Mouse (Mus musculus) brain, embryonic 14.5 days (tissue): ENCODE measurements around the gene 2310033P09Rik. TPM values are rescaled to one million over a fixed set of nuclear protein-coding genes. Genes with fewer than 3 reads are reported as not detected.

Experiments
- DNase-seq: peaks from one replicate; pipeline ENCODE4 v3.0.0-alpha.2; 2011; ENCODE audit warnings: low read depth
- CTCF ChIP-seq: fragments of 200-500 bp; IDR thresholded peaks from 2 replicates; pipeline ENCODE4 v1.5.1; 2012; ENCODE audit warnings: inconsistent platforms, mild to moderate bottlenecking, moderate library complexity, borderline replicate concordance; ENCODE audit not compliant: insufficient read depth, insufficient read length; ENCODE audit errors: extremely low read depth
- POLR2A ChIP-seq: fragments of 200-500 bp; IDR thresholded peaks from 2 replicates; pipeline ENCODE4 v1.6.1; 2012; ENCODE audit warnings: mild to moderate bottlenecking, inconsistent platforms, borderline replicate concordance; ENCODE audit not compliant: poor library complexity, insufficient read depth, insufficient read length, severe bottlenecking; ENCODE audit errors: extremely low read depth
- polyA plus RNA-seq: library from polyadenylated mRNA; depleted of rRNA; stranded (reverse); fragments of >200 nt; gene quantifications from 2 replicates; pipeline ENCODE4 v1.2.3, GENCODE M21; 2012; rRNA removed

The 2310033P09Rik gene
- polyA plus RNA-seq, 1 experiment, result 32.4 TPM

DNA sequence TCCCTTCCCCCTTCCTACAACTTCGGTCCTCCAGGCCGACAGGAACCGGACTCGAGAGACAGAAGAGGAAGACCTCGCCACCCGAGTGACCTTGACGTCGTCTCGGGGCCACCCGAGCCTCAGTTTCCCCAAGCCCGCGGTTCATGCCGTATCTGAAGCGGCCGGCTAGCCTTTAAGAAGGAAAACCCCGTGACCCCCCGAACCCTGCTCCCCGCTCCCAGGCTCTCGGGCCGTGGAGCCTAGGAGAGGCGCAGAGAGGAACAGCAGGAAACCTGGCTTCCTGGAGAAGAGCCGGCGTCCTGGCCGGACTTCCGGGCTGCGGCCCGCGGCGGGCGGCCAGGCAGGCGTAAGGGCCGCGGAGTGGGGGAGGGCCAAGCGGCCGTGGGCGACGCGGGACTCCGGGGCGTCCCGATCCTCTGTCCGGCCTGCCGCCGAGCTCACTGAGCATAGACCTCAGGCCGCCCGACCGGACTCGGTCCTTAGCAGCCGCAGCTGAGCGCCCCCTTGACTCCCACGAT, 19.5 kb downstream of the 2310033P09Rik start:
- DNase-seq, result no peak
- TF ChIP-seq CTCF (no peak), POLR2A (no peak)

DNA sequence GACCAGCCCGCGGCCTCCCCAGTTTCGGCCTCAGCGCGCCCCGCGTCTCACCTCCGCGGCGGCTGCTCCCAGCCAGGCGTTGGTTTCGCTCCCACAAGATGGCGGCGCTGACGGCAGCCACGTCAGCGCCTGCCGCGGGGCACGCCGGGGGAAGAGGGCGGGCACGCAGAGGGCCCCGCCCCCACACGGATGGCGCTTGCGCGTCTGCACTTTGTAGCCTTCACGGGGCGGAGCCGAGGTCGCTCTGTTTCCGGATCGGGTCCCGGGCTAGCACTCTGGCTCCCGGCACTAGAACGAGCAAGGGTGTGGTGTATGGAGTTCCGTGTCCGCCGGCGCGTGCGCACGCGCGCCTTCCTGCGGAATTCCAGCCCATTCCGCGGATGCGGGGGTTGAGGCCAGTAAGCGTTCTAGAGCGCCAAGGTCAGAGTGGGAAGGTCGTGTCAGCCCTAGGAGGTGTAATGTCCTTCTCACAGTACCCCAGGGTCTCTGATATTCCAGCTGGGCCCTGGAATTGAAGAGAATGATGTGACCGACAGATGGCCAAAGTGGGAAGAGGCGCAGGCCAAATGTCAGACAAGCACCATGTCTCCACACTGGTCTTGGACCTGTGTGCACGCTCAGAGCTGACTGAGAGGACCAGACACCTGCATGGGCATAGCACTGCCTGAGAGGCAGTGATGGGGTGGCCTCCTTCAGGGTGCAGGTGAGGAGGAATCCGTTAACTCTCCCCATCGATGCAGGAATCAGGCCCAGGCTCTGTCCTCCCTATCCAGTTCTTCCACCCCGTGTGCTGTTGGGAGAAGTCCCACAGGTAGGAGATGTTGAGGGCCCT, 20.2 kb downstream of the 2310033P09Rik start, which contains the start of gene Arf1:
TSS of gene Arf1 (minus strand) at position 149 of the 832 bp plus-strand sequence.
- TF ChIP-seq POLR2A, result peak; percentile 95
- TF ChIP-seq CTCF, result no peak
- DNase-seq, result peak; percentile 98

DNA sequence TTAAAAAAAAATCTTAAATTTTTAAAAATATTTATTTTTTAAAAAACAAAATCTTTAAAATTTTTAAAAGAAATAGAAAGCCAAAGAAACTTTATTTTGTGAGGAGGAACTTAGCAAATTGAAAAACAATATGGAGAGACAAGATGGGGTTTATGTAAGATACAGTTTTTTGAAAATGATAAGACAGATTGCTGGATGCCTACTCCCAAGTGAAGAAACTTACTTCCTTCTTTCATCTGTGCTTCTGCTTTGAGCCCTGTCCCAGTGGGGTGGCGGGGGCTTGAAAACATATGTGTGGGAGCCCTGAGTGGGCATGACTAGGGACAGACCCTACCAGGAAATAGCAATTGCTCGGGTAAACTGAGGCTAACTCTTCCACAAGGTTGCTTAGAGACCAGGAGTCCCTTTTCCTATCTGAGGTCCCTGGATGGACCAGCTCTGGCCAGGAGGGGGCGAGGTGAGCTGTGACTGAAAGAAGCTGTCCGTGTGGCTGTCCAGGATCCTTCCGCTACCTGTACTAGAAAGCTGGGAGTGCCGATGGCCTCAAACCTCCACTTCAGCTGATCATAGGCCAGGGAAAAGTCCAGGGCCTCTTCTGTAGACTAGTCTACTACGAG, 22.1 kb downstream of the 2310033P09Rik start:
- DNase-seq, result peak; percentile 58

DNA sequence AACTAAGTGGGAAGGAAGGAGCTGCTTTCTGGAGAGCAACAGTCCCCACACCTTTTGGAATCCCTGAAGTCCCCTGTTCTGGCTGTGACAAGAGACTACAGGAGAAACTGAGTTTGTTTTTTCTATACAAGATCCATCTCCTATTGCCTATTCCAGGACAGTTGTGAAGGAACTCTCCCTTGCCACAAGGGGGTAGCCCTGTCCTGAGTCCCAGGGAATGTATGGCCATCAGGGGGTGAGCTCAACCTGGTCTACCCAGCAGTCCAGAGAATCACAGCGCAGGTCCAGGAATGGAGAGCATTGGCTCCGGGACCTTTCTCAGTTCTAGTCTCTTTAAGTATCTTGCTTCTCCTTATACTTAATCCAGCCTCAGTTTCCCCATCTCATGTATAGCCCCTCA, 24.7 kb downstream of the 2310033P09Rik start:
- DNase-seq, result no peak
- peak; percentile 10; the same call in 1 of the 2 replicates for TF ChIP-seq CTCF
- TF ChIP-seq POLR2A, result no peak

More for the DNA sequence above, 22.1 kb downstream of the 2310033P09Rik start:
- TF ChIP-seq POLR2A, result no peak
- TF ChIP-seq CTCF, result peak; percentile 80

DNA sequence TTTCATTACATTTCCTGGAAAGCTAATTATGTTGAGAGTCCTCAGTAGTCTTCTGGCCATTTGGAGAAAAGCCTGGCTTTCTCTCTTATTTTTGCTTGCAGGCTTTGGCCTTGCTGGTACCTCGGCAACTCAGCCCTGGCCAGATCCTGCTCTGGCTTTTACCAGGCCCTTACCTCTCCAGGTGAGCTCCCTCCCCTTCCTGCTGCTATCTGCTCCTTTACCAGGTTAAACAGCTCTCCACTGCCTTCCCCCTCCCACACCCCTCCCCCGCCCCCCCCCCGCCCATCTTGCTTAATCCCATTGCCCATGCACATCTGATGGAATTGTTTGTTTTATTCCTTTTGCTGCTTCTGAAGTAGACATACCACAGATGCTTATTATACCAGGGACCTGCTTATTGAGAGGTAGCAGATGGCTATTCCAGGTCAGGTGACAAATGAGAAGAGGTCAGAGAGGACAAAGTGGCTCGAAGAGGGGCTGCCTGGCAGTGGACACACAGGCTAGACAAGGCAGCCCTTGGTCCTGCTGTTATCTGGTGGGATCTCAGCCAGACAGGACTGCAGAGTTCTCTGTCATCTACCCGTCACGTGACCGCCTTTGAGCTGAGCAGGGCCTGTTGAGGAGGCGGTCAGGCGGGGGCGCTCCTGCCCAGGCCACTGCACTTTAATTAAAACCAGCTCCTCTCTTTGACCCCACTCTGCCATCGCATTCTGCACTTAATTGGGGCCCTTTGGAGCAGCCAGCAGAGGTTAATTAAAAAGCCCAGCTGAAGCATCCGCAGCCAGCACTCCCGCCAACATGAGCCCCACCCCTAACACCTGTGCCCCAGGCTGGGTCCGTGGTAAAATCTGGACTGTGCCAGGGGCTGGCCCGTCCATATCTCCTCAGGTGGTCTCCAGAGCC, 30.7 kb downstream of the 2310033P09Rik start:
- DNase-seq, result peak; percentile 88
- no peak for TF ChIP-seq POLR2A
- peak; percentile 59 for TF ChIP-seq CTCF

DNA sequence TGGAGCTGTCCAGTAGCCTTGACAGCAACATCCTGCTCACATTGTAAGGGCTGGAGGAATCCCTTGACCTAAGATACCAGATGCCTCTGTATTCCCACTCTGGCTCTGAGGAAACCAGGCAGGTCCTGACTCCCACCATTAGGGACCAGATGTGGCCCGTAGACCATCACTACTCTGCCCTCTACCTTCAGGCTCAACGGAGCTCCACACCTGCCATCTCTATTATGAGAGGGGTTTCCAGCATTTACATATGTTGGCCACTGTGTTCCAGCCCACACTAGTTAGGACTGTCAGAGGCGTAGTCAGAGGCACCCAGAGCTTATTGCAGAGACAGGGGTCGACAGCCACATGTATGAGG, 31.3 kb downstream of the 2310033P09Rik start:
- TF ChIP-seq POLR2A (no peak), CTCF (no peak)

DNA sequence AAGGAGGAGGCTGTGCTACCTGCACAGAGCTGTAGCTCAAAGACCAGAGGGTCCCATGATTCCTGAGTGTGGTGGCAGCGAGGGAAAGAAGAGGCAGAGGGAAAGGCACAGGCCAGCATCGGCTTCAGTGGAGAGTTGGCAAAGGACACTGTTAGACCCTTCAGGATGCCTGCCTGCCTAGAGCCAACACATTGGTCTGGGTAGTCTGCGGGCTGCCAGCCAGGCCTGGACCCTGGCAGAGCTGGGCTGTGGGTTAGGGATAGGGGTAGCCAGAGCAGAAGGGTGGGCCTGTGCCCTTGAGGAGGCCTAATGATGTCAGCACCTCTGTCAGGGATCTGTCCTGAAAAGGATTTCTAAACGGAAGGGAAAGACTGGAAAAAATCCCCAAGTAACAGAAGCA, 31.7 kb downstream of the 2310033P09Rik start:
- TF ChIP-seq POLR2A (no peak), CTCF (no peak)
- no peak for DNase-seq

More for the DNA sequence above, 31.3 kb downstream of the 2310033P09Rik start:
- no peak for DNase-seq

DNA sequence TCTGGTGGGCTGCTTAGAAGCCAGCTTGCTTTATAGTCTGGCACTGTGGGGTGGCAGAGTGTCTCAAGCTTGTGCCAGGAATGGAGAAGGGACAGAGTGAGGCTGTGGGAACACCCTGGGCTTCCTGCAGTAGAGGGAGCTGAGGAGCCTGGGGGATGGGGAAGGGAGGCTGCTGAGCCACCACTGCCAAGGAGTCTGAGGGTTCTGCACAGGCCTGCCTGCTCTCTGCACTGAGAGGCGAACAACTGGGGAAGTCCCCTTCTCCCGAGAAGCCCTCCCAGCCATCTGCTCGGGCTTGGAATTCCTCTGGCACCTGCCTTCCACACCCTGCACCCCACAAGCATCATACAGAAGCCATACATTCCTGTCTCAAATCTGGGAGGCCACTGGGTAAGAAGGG, 33.7 kb downstream of the 2310033P09Rik start:
- no peak for TF ChIP-seq POLR2A
- DNase-seq, result peak; percentile 22

DNA sequence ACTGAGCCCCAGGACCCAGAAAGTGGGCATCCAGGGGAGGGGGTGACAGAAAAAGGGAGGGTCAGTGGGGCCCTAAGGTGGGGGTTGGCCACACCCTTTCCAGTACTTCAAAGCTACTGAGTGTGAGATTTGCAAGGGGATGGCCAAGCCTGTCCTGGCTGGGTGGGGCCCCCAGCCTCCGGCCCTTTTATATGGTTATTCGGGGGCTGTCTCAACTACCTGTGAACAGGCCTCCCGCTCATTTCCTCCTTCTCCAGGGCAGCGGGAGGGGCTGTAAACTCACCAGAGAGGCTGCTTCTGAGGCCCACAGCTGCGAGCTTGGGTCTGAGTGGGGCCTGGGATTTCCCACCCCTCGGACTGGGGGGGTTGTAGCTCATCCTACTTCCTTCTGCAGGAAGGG, 35.7 kb downstream of the 2310033P09Rik start:
- TF ChIP-seq POLR2A (no peak), CTCF (no peak)
- no peak for DNase-seq

DNA sequence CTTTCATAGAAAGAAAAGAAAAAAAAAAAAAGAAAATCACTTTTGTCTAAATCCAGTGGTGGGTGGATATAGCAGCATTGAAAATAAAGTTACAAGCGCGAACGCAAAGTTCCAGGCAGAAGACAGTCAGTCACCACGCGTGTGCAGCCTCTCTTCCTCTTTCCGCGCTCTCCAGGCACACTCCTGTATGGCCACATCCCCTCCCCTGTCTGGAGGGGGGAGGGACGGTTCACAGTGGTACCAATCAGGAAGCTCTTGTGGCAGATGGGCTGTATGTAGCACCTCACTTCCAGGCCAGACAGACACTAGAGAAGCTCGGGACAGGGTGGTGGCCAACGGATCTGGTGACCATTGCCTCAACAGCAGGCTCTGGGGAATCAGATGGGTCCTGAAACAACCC, 40.0 kb downstream of the 2310033P09Rik start:
- TF ChIP-seq POLR2A, result no peak
- TF ChIP-seq CTCF, result no peak
- DNase-seq, result no peak

DNA sequence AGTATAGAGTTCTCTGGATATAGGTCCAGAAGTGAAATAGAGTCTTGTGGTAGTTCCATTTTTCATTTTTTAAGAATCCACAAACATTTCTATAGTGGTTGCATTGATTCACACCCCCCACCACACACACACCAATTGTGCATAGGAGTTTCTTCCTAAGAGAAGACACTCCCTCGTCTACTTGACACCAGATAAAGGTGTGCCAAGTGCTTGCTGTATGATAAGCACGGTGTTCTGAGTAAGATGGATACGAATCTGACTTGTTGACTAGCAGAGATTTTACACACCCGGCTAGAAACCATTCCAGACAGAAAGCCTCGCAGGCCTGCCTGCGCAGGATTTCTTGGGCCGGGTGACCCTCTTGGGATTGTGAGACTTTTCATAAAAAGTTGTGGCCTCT, 51.5 kb downstream of the 2310033P09Rik start:
- no peak for TF ChIP-seq POLR2A
- no peak for TF ChIP-seq CTCF
- no peak for DNase-seq

Other genes with a start within 250 kb of the 2310033P09Rik start
- 25.8 and 30.6 TPM in 2 replicates for gene Trim11, start 230.2 kb upstream of the 2310033P09Rik start, polyA plus RNA-seq
- gene Obscn, start 71.9 kb upstream of the 2310033P09Rik start, polyA plus RNA-seq, result 0.77 and 1.4 TPM in 2 replicates
- gene Iba57, start 44.6 kb upstream of the 2310033P09Rik start, polyA plus RNA-seq, result 7.8 and 8.5 TPM in 2 replicates
- 0.87 and 1.1 TPM in 2 replicates for gene Gjc2, start 25.1 kb upstream of the 2310033P09Rik start, polyA plus RNA-seq
- gene Guk1, start 16.1 kb upstream of the 2310033P09Rik start, polyA plus RNA-seq, result 145 and 172 TPM in 2 replicates
- gene Mrpl55, start 5.8 kb upstream of the 2310033P09Rik start, polyA plus RNA-seq, result 45.5 and 58.2 TPM in 2 replicates
- 565 and 655 TPM in 2 replicates for gene Arf1, start 19.9 kb downstream of the 2310033P09Rik start, polyA plus RNA-seq
- gene Wnt3a, start 82.4 kb downstream of the 2310033P09Rik start, polyA plus RNA-seq, result 0.50 and 1.1 TPM in 2 replicates
- gene Wnt9a, start 98.6 kb downstream of the 2310033P09Rik start, polyA plus RNA-seq, result 3.2 and 4.5 TPM in 2 replicates
- 0.08 and 0.28 TPM in 2 replicates for gene Prss38, start 167.3 kb downstream of the 2310033P09Rik start, polyA plus RNA-seq
- 14.6 and 17.9 TPM in 2 replicates for gene Jmjd4, start 241.7 kb downstream of the 2310033P09Rik start, polyA plus RNA-seq
- gene Snap47, start 242.9 kb downstream of the 2310033P09Rik start, polyA plus RNA-seq, result 298 and 341 TPM in 2 replicates